Mouse (Mus musculus) lung, postnatal 0 days (tissue): Measurements from ENCODE around the gene Hip1. TPM values are rescaled to one million over a fixed set of nuclear protein-coding genes. Genes with fewer than 3 reads are reported as not detected.
A peak's percentile ranks its signal among the peaks of the same experiment; 100 is the strongest.

Experiments used
- ATAC-seq: fragments of 200-750 bp; cut with Nextera tagmentation; 2 replicates; pipeline ENCODE4 v1.8.0; 2017; ENCODE audit warnings: moderate library complexity
- DNase-seq: peaks from one replicate; pipeline ENCODE4 v3.0.0-alpha.2; 2016; ENCODE audit warnings: low spot score
- H3K27ac ChIP-seq: fragments of 300-500 bp; sonication (generic); 2 replicates; pipeline ENCODE4 v1.5.1; 2014; ENCODE audit warnings: antibody characterized with exemption, mild to moderate bottlenecking, low read length, mixed read lengths
- H3K27me3 ChIP-seq: fragments of 300-500 bp; sonication (generic); replicated peaks from 2 replicates; pipeline ENCODE4 v1.6.1; 2014; ENCODE audit warnings: low read length, mixed read lengths; ENCODE audit not compliant: insufficient read depth
- H3K36me3 ChIP-seq: fragments of 300-500 bp; sonication (generic); 2 replicates; pipeline ENCODE4 v1.6.1; 2014; ENCODE audit warnings: low read length, mixed read lengths; ENCODE audit not compliant: insufficient read depth
- H3K4me1 ChIP-seq: fragments of 300-500 bp; sonication (generic); 2 replicates; pipeline ENCODE4 v1.6.1; 2014; ENCODE audit warnings: antibody characterized with exemption, low read depth, low read length, mixed read lengths; ENCODE audit not compliant: insufficient read depth
- H3K4me2 ChIP-seq: fragments of 300-500 bp; sonication (generic); replicated peaks from 2 replicates; pipeline ENCODE4 v1.6.1; 2014; ENCODE audit warnings: low read depth, mild to moderate bottlenecking, low read length, moderate library complexity, mixed read lengths
- H3K4me3 ChIP-seq: fragments of 300-500 bp; sonication (generic); 2 replicates; pipeline ENCODE4 v1.5.1; 2014; ENCODE audit warnings: low read depth, low read length
- H3K9ac ChIP-seq: fragments of 300-500 bp; sonication (generic); replicated peaks from 2 replicates; pipeline ENCODE4 v1.6.1; 2014; ENCODE audit warnings: low read depth, mild to moderate bottlenecking
- H3K9me3 ChIP-seq: fragments of 300-500 bp; sonication (generic); 2 replicates; pipeline ENCODE4 v1.6.1; 2016; ENCODE audit warnings: low read length, mixed read lengths
- CTCF ChIP-seq: IDR thresholded peaks from 2 replicates; pipeline ENCODE4 v1.5.1; 2016; ENCODE audit warnings: antibody characterized with exemption, mild to moderate bottlenecking
- EP300 ChIP-seq: IDR thresholded peaks from 2 replicates; pipeline ENCODE4 v1.6.1; 2016; ENCODE audit warnings: antibody characterized with exemption, mild to moderate bottlenecking, control low read depth
- WGBS: fragments of 180-500 bp; shearing (Covaris S2); extraction: QIAGEN DNeasy Blood & Tissue Kit; methylation state at CpG from one replicate; pipeline ENCODE4 v1.1.7; 2014; 5-methylcytosine and 5-hydroxymethylcytosine counted together
- polyA plus RNA-seq: library from polyadenylated mRNA; unstranded; fragments of >200 nt; fragmentation: Nextera tagmentation; extraction: Ambion mirVana; gene quantifications from 2 replicates; pipeline ENCODE4 v1.2.1, GENCODE M21; 2015

Hip1 gene
- polyA plus RNA-seq, 1 experiment from 2014 or later, result 17.7 TPM

GRCm38 (mm10) chr5:135537326-135537725 lies 7.6 kb downstream of the Hip1 start:
- Histone ChIP-seq H3K27me3 (no peaks in the 10 kb centered on the region), H3K36me3 (no peaks in the 10 kb centered on the region), H3K9ac (no peak overlapping the region), H3K4me1 (peaks cover 12% of the 10 kb centered on the region; the same call in 1 of the 2 replicates), H3K27ac (peak overlapping the region; percentile 5; the same call in 1 of the 2 replicates), H3K9me3 (no peaks in the 10 kb centered on the region), H3K4me2 (no peak overlapping the region), H3K4me3 (no peak overlapping the region)
- TF ChIP-seq CTCF (no peak), EP300 (no peak)
- ATAC-seq (peak; percentile 86), DNase-seq (peak; percentile 56)
- 65% methylated on average over 4 of the region's 4 CpGs for WGBS

GRCm38 (mm10) chr5:135535867-135536266 lies 9.1 kb downstream of the Hip1 start:
- peaks cover 12% of the 10 kb centered on the region; the same call in 1 of the 2 replicates for H3K4me1 ChIP-seq
- H3K4me2 ChIP-seq, result no peak overlapping the region
- H3K4me3 ChIP-seq, result no peak overlapping the region
- no peak overlapping the region for H3K27ac ChIP-seq
- DNase-seq (no peak), ATAC-seq (no peak)
- H3K9ac ChIP-seq, result no peak overlapping the region
- no peaks in the 10 kb centered on the region for H3K9me3 ChIP-seq
- TF ChIP-seq EP300, result peak; percentile 57
- no peak for TF ChIP-seq CTCF
- H3K27me3 ChIP-seq, result no peaks in the 10 kb centered on the region
- H3K36me3 ChIP-seq, result no peaks in the 10 kb centered on the region

- Histone ChIP-seq H3K27ac (peak overlapping the region; percentile 84), H3K9me3 (no peaks in the 10 kb centered on the region), H3K36me3 (no peaks in the 10 kb centered on the region), H3K4me3 (no peak overlapping the region), H3K27me3 (no peaks in the 10 kb centered on the region), H3K4me2 (peak overlapping the region; percentile 8; the same call in 1 of the 2 replicates), H3K4me1 (peaks cover 12% of the 10 kb centered on the region; the same call in 1 of the 2 replicates), H3K9ac (no peak overlapping the region; the same call in 1 of the 2 replicates)
- DNase-seq (peak; percentile 86), ATAC-seq (peak; percentile 82)
- TF ChIP-seq CTCF (no peak; the same call in 1 of the 2 replicates), EP300 (peak; percentile 87)
- 26% methylated on average over 10 of the region's 10 CpGs for WGBS
Observed at GRCm38 (mm10) chr5:135533431-135533830, 11.5 kb downstream of the Hip1 start.

- H3K4me2 ChIP-seq, result no peak overlapping the region
- no peaks in the 10 kb centered on the region for H3K9me3 ChIP-seq
- peak overlapping the region; percentile 26; the same call in 1 of the 2 replicates for H3K27ac ChIP-seq
- 61% methylated on average over 11 of the region's 11 CpGs for WGBS
- no peak overlapping the region for H3K9ac ChIP-seq
- H3K4me3 ChIP-seq, result no peak overlapping the region
- TF ChIP-seq EP300 (no peak), CTCF (no peak)
- ATAC-seq, result no peak
- H3K36me3 ChIP-seq, result no peaks in the 10 kb centered on the region
- DNase-seq, result no peak
- peaks cover 12% of the 10 kb centered on the region; the same call in 1 of the 2 replicates for H3K4me1 ChIP-seq
- no peaks in the 10 kb centered on the region for H3K27me3 ChIP-seq
Observed at GRCm38 (mm10) chr5:135531306-135531845, 13.5 kb downstream of the Hip1 start.

- no peak for DNase-seq
- Histone ChIP-seq H3K4me2 (no peak overlapping the region), H3K27me3 (no peaks in the 10 kb centered on the region), H3K9ac (no peak overlapping the region), H3K4me3 (no peak overlapping the region), H3K36me3 (no peaks in the 10 kb centered on the region), H3K4me1 (peaks cover 12% of the 10 kb centered on the region; the same call in 1 of the 2 replicates), H3K9me3 (no peaks in the 10 kb centered on the region), H3K27ac (no peak overlapping the region)
- ATAC-seq, result no peak
- no peak for TF ChIP-seq EP300
- no peak for TF ChIP-seq CTCF
- WGBS, result 62% methylated on average over 2 of the region's 2 CpGs
Observed at GRCm38 (mm10) chr5:135529964-135530363, 15.0 kb downstream of the Hip1 start.

- no peaks in the 10 kb centered on the region for H3K9me3 ChIP-seq
- ATAC-seq (no peak), DNase-seq (no peak)
- H3K4me3 ChIP-seq, result no peak overlapping the region
- H3K36me3 ChIP-seq, result no peaks in the 10 kb centered on the region
- H3K4me1 ChIP-seq, result peaks cover 18% of the 10 kb centered on the region; the same call in 1 of the 2 replicates
- 84% methylated on average over 3 of the region's 3 CpGs for WGBS
- H3K27ac ChIP-seq, result no peak overlapping the region
- no peak overlapping the region for H3K9ac ChIP-seq
- H3K27me3 ChIP-seq, result no peaks in the 10 kb centered on the region
- no peak overlapping the region for H3K4me2 ChIP-seq
- TF ChIP-seq EP300 (no peak), CTCF (peak; percentile 55)
Observed at GRCm38 (mm10) chr5:135529310-135529709, 15.6 kb downstream of the Hip1 start.
